Mouse (Mus musculus) ES-Bruce4 (cell line): ENCODE measurements around the gene Gas1.

Source experiments
- CTCF ChIP-seq: IDR thresholded peaks from one replicate; pipeline ENCODE4 v1.8.1; 2011; ENCODE audit warnings: low read depth, low read length
- POLR2A ChIP-seq: IDR thresholded peaks from one replicate; pipeline ENCODE4 v1.8.1; 2011; ENCODE audit warnings: low read length; ENCODE audit not compliant: insufficient read depth

GRCm38 (mm10) chr13:60176136-60176775 lies 909 bp downstream of the Gas1 start:
- TF ChIP-seq CTCF = no peak
- no peak for TF ChIP-seq POLR2A
